Mouse (Mus musculus) heart, embryonic 11.5 days (tissue): ENCODE measurements at regions not wholly inside any gene's neighbourhood (a gene's known extent, or its start where the extent isn't known, plus 50 kb on each side); places are given as distances from the start of the nearest gene placed in this dataset.

Source experiments
- ATAC-seq: fragments of 200-750 bp; cut with Nextera tagmentation; replicated peaks from 2 replicates; pipeline ENCODE4 v1.8.0; 2017; ENCODE audit warnings: moderate library complexity; ENCODE audit not compliant: insufficient number of reproducible peaks, low FRiP score, low TSS enrichment
- H3K27ac ChIP-seq: fragments of 300-500 bp; sonication (generic); 2 replicates; pipeline ENCODE4 v1.5.1; 2014; ENCODE audit warnings: mild to moderate bottlenecking, low read depth, low read length
- H3K27me3 ChIP-seq: fragments of 300-500 bp; sonication (generic); 2 replicates; pipeline ENCODE4 v1.6.1; 2014; ENCODE audit warnings: mild to moderate bottlenecking, low read length, mixed read lengths; ENCODE audit not compliant: control insufficient read depth, insufficient read depth
- H3K36me3 ChIP-seq: fragments of 300-500 bp; sonication (generic); 2 replicates; pipeline ENCODE4 v1.6.1; 2014; ENCODE audit warnings: mild to moderate bottlenecking, low read length, moderate library complexity, mixed read lengths; ENCODE audit not compliant: control insufficient read depth, insufficient read depth
- H3K4me1 ChIP-seq: fragments of 300-500 bp; sonication (generic); 2 replicates; pipeline ENCODE4 v1.6.1; 2014; ENCODE audit warnings: low read length; ENCODE audit not compliant: control insufficient read depth, insufficient read depth
- H3K4me2 ChIP-seq: fragments of 300-500 bp; sonication (generic); 2 replicates; pipeline ENCODE4 v1.6.1; 2014; ENCODE audit warnings: mild to moderate bottlenecking, moderate library complexity
- H3K4me3 ChIP-seq: fragments of 300-500 bp; sonication (generic); 2 replicates; pipeline ENCODE4 v1.5.1; 2014; ENCODE audit warnings: low read depth, low read length
- H3K9ac ChIP-seq: fragments of 300-500 bp; sonication (generic); 2 replicates; pipeline ENCODE4 v1.6.1; 2014; ENCODE audit warnings: mild to moderate bottlenecking, low read depth, low read length, moderate library complexity
- H3K9me3 ChIP-seq: fragments of 300-500 bp; sonication (generic); replicated peaks from 2 replicates; pipeline ENCODE4 v1.6.1; 2016; ENCODE audit warnings: low read length; ENCODE audit not compliant: control insufficient read depth
- WGBS: fragments of 180-500 bp; shearing (Covaris S2); extraction: QIAGEN DNeasy Blood & Tissue Kit; methylation state at CpG from one replicate; pipeline ENCODE4 v1.1.7; 2014; ENCODE audit not compliant: insufficient replicate concordance; 5-methylcytosine and 5-hydroxymethylcytosine counted together

DNA sequence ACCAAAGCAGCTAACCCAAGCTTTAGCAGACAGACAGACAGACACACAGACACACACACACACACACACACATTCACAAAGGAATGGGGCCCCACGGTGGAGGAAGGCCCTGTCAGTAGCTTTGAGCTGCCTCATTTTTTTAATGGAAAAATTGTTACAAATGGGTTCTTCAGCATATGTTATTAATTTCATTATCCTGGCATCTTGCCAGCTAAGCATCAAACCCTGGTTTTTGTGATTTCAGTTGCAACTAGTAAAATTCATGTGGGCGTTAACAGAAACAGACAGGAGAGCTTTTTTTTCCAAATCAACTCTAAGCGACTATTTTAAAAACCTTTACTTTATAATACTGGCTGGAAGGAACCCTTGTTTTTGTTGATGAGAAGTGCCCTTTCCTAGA lies 138.4 kb upstream of the Eya4 start:
- no peaks in the 10 kb centered on the region for H3K27me3 ChIP-seq
- ATAC-seq = no peak
- no peaks in the 10 kb centered on the region for H3K36me3 ChIP-seq
- H3K27ac ChIP-seq = no peak overlapping the region
- H3K9ac ChIP-seq = no peak overlapping the region
- no peaks in the 10 kb centered on the region for H3K4me1 ChIP-seq
- 78% methylated on average over 3 of the region's 3 CpGs for WGBS
- H3K4me3 ChIP-seq = no peak overlapping the region
- no peak overlapping the region for H3K4me2 ChIP-seq
- no peaks in the 10 kb centered on the region for H3K9me3 ChIP-seq

- Histone ChIP-seq H3K27me3 (no peaks in the 10 kb centered on the region), H3K4me1 (no peaks in the 10 kb centered on the region), H3K27ac (no peak overlapping the region), H3K9ac (no peak overlapping the region), H3K4me3 (no peak overlapping the region), H3K9me3 (no peaks in the 10 kb centered on the region), H3K36me3 (no peaks in the 10 kb centered on the region), H3K4me2 (no peak overlapping the region)
- ATAC-seq = no peak
These were observed 129.9 kb upstream of the Eya4 start for GRCm38 (mm10) chr10:23480474-23480873.

- Histone ChIP-seq H3K27me3 (no peaks in the 10 kb centered on the region), H3K4me2 (no peak overlapping the region), H3K4me3 (no peak overlapping the region), H3K9ac (no peak overlapping the region), H3K27ac (no peak overlapping the region), H3K9me3 (no peaks in the 10 kb centered on the region), H3K4me1 (no peaks in the 10 kb centered on the region), H3K36me3 (no peaks in the 10 kb centered on the region)
- ATAC-seq = no peak
- 88% methylated on average over 2 of the region's 2 CpGs for WGBS
These were observed 128.3 kb upstream of the Eya4 start for GRCm38 (mm10) chr10:23478902-23479301.

GRCm38 (mm10) chr10:23477104-23477503 lies 126.5 kb upstream of the Eya4 start:
- Histone ChIP-seq H3K9ac (no peak overlapping the region), H3K4me1 (no peaks in the 10 kb centered on the region), H3K36me3 (no peaks in the 10 kb centered on the region), H3K27ac (no peak overlapping the region), H3K4me2 (no peak overlapping the region), H3K4me3 (no peak overlapping the region), H3K9me3 (no peaks in the 10 kb centered on the region), H3K27me3 (no peaks in the 10 kb centered on the region)
- no peak for ATAC-seq
- 82% methylated on average over 4 of the region's 4 CpGs for WGBS

- H3K36me3 ChIP-seq = no peaks in the 10 kb centered on the region
- ATAC-seq = no peak
These were observed 100.4 kb upstream of the Eya4 start for GRCm38 (mm10) chr10:23450997-23451396.

DNA sequence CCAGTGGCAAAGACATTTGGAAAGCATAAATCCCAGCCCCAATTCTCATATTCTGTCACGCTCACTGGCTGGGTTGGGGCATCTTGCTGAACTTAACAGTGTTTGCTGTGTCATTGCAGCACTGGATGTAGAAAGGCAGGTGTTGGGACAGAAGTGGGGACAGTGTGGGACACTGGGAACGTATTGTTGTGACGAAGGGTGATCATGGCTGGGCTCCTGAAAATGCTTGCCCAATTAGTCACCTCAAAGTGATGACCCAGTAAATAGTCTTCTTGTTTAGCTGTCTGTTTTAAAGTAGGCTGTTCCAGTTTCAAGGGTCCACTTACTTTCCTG lies 100.0 kb upstream of the Eya4 start:
- Histone ChIP-seq H3K4me2 (no peak overlapping the region), H3K4me3 (no peak overlapping the region), H3K27ac (no peak overlapping the region), H3K9ac (no peak overlapping the region), H3K9me3 (no peaks in the 10 kb centered on the region), H3K27me3 (no peaks in the 10 kb centered on the region), H3K36me3 (no peaks in the 10 kb centered on the region), H3K4me1 (no peaks in the 10 kb centered on the region)
- no peak for ATAC-seq
- WGBS = 84% methylated on average over 3 of the region's 3 CpGs

More at GRCm38 (mm10) chr10:23450997-23451396, 100.4 kb upstream of the Eya4 start:
- Histone ChIP-seq H3K27ac (no peak overlapping the region), H3K4me2 (no peak overlapping the region), H3K4me1 (no peaks in the 10 kb centered on the region), H3K9me3 (no peaks in the 10 kb centered on the region), H3K27me3 (no peaks in the 10 kb centered on the region), H3K9ac (no peak overlapping the region), H3K4me3 (no peak overlapping the region)
- 81% methylated on average over 3 of the region's 3 CpGs for WGBS

DNA sequence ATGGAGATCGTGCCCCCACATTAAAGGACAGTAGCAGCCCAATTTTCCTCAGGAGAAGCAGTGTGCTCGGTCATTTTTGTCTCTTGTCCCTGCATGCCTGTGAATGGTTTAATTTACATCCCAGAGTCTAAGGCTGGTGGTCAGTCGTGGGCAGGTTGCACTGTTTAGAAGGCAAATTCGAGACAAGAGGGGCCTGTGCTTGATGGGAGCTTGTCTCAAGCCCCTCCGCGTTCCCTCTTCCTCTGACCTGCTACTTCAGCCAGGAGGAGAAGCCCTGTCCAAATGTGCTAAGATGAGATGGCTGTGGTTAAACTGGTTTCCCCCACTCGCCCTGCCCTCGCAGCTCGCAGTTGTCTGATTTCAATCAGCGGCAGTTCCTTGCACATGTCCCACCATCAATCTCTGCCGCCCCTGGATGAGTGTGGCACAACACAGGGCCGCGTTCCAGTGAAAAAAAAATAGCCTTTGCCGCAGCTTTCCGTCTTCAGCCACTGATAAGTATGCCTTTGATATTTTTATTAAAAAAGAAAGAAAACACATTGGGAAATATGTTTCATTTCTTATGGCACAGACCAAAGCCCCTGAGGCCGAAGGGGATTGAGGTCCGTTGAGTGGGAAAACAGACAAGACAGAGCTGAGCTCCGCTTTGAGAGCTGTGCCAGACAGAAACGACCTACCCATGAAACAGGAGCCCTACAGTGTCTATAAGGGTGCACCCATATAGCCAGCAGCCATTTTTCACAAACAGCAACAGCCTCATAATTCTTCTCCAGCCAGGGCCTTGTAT lies 99.5 kb upstream of the Eya4 start:
- Histone ChIP-seq H3K36me3 (no peaks in the 10 kb centered on the region), H3K4me1 (no peaks in the 10 kb centered on the region), H3K4me3 (no peak overlapping the region), H3K9ac (no peak overlapping the region), H3K27me3 (no peaks in the 10 kb centered on the region), H3K4me2 (no peak overlapping the region), H3K27ac (no peak overlapping the region), H3K9me3 (no peaks in the 10 kb centered on the region)
- 61% methylated on average over 19 of the region's 19 CpGs for WGBS
- no peak for ATAC-seq

GRCm38 (mm10) chr10:23448976-23449859 lies 98.6 kb upstream of the Eya4 start:
- no peak for ATAC-seq
- WGBS = 69% methylated on average over 16 of the region's 16 CpGs
- Histone ChIP-seq H3K27me3 (no peaks in the 10 kb centered on the region), H3K36me3 (no peaks in the 10 kb centered on the region), H3K4me3 (no peak overlapping the region), H3K4me2 (no peak overlapping the region), H3K9ac (no peak overlapping the region), H3K27ac (no peak overlapping the region), H3K4me1 (no peaks in the 10 kb centered on the region), H3K9me3 (no peaks in the 10 kb centered on the region)
